ENCODE assay signal across 27 mouse cellular contexts in the genomic region with DNA sequence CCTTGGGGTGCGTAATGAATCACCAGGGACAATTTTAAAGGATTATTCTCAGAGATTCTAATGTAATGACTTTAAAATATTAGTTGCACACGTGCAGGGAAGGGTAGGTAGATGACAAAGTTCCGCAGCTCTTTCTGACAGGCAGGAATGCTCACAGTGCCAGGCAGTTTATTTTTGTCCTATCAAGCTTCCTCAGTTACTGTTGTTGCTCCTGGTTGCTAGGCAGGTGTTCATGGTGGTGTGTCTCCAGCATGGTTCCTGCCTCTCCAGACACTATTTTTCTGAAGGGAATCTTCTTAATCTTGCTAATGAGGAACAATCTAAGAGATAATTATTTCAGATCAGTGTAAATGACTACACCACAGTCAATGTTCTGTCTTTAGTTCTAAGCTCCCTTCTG. TPM values are rescaled to one million over a fixed set of nuclear protein-coding genes. Genes with fewer than 3 reads are reported as not detected.
DNase-seq lines count a peak whose midpoint lies in the region; ATAC-seq and TF ChIP-seq lines count a peak whose summit lies in the region.
"Had no signal": no experiment of that assay in that cellular context is flagged by ENCODE, and none has a peak within 500 bp of the region (broad histone marks: within the 10 kb centered on the region; RNA-seq: fewer than 3 reads in every experiment).

No protein-coding gene starts in this region.

- H3K36me3 ChIP-seq in heart, embryonic 14.5 days (ENCODE audit: control insufficient read depth, insufficient read depth, low read length), result no peaks in the 10 kb centered on the region
- no peaks in the 10 kb centered on the region for H3K36me3 ChIP-seq in heart, postnatal 0 days (replicated peaks; ENCODE audit: control insufficient read depth, insufficient read depth, low read length)
- H3K36me3 ChIP-seq: embryonic facial prominence, embryonic 12.5 days; embryonic facial prominence, embryonic 15.5 days; hindbrain, embryonic 10.5 days; hindbrain, embryonic 13.5 days; intestine, embryonic 15.5 days had no signal

- no peak overlapping the region for H3K27ac ChIP-seq in heart, embryonic 14.5 days (replicated peaks in 1 of 2; ENCODE audit: control insufficient read depth in 1 of 2, insufficient read depth in 1 of 2, low read depth in 2 of 2, low read length in 2 of 2)
- no peak overlapping the region for H3K27ac ChIP-seq in heart, postnatal 0 days (ENCODE audit: low read depth)
- H3K27ac ChIP-seq: embryonic facial prominence, embryonic 12.5 days; embryonic facial prominence, embryonic 15.5 days; hindbrain, embryonic 10.5 days; hindbrain, embryonic 13.5 days; intestine, embryonic 15.5 days had no signal

- intact Hi-C loops in heart, postnatal 36 days (cut with DNase I), result no loop called here

- peak overlapping the region; percentile 21; the same call in 1 of the 2 replicates for H3K4me2 ChIP-seq in heart, embryonic 14.5 days (ENCODE audit: low read length)
- H3K4me2 ChIP-seq in heart, postnatal 0 days (ENCODE audit: low read depth, low read length), result no peak overlapping the region
- H3K4me2 ChIP-seq: embryonic facial prominence, embryonic 12.5 days; embryonic facial prominence, embryonic 15.5 days; heart, embryonic 11.5 days; hindbrain, embryonic 13.5 days; intestine, embryonic 15.5 days had no signal

- peaks cover 0 to 4% of the 10 kb centered on the region in 2 experiments; a peak in 1 of 4 replicates for H3K4me1 ChIP-seq in heart, embryonic 14.5 days (ENCODE audit: control insufficient read depth in 2 of 2, insufficient read depth in 2 of 2, low read length in 2 of 2)
- H3K4me1 ChIP-seq in heart, postnatal 0 days (ENCODE audit: control insufficient read depth, insufficient read depth), result 0 out of 2 replicates have a peak, but pooled peaks cover 3% of the 10 kb centered on the region
- H3K4me1 ChIP-seq: embryonic facial prominence, embryonic 12.5 days; embryonic facial prominence, embryonic 15.5 days; intestine, embryonic 15.5 days had no signal

- no peak for DNase-seq in heart, postnatal 36 days
- DNase-seq in heart, postnatal 0 days (ENCODE audit: low spot score), result peak; percentile 27
- no peak for DNase-seq in heart, postnatal 4 days
- DNase-seq in retina, postnatal 1 day, result peak; percentile 34
- no peak for DNase-seq in retina, embryonic 14.5 days (ENCODE audit: low spot score)
- DNase-seq: adrenal gland, adult 2 months; adrenal gland, postnatal 14 days; cerebellum, adult 11 months; cerebellum, adult 2 months; cerebellum, adult 9-11 months; cerebellum, postnatal 25 days; forebrain, postnatal 0 days; gastrocnemius, postnatal 25 days; heart, adult 18-20 months; kidney, adult 11 months had no signal

- TF ChIP-seq EP300 in heart, postnatal 0 days (IDR thresholded peaks at IDR 0.05; ENCODE audit: low read depth), result no peak

- H3K4me3 ChIP-seq in heart, embryonic 14.5 days (ENCODE audit: control insufficient read depth in 1 of 2, insufficient read depth in 1 of 2, low read depth in 1 of 2, low read length in 2 of 2), result no peak overlapping the region
- no peak overlapping the region for H3K4me3 ChIP-seq in heart, postnatal 0 days (ENCODE audit: low read depth, low read length)
- H3K4me3 ChIP-seq: embryonic facial prominence, embryonic 12.5 days; embryonic facial prominence, embryonic 15.5 days; hindbrain, embryonic 10.5 days; hindbrain, embryonic 13.5 days; intestine, embryonic 15.5 days had no signal

- whole genome bisulfite sequencing in heart, embryonic 14.5 days, result 47% methylated on average over 3 of the region's 3 CpGs
- 38% methylated on average over 3 of the region's 3 CpGs for WGBS in heart, postnatal 0 days

- no peak for TF ChIP-seq CTCF in heart, postnatal 0 days (IDR thresholded peaks at IDR 0.05; ENCODE audit: low read depth)

- H3K9ac ChIP-seq in heart, embryonic 14.5 days (ENCODE audit: low read length), result no peak overlapping the region
- H3K9ac ChIP-seq in heart, postnatal 0 days (replicated peaks; ENCODE audit: low read depth, low read length), result no peak overlapping the region
- H3K9ac ChIP-seq: embryonic facial prominence, embryonic 12.5 days; embryonic facial prominence, embryonic 15.5 days; forebrain, postnatal 0 days; hindbrain, embryonic 13.5 days; intestine, embryonic 15.5 days had no signal

- no peak for ATAC-seq in heart, embryonic 14.5 days (ENCODE audit: insufficient number of reproducible peaks, insufficient read depth, low FRiP score, low read depth)
- peak; percentile 60; the same call in 1 of the 2 replicates for ATAC-seq in heart, postnatal 0 days (ENCODE audit: insufficient read depth, low read depth)
- ATAC-seq: CD4-positive, CD25-positive, alpha-beta regulatory T cell, adult 4 months; forebrain, embryonic 14.5 days; forebrain, postnatal 0 days; hindbrain, embryonic 16.5 days; intestine, embryonic 15.5 days had no signal

- no peaks in the 10 kb centered on the region for H3K27me3 ChIP-seq in heart, embryonic 14.5 days (ENCODE audit: control insufficient read depth, insufficient read depth, low read length)
- no peaks in the 10 kb centered on the region for H3K27me3 ChIP-seq in heart, postnatal 0 days (ENCODE audit: control insufficient read depth, insufficient read depth, low read length)
- H3K27me3 ChIP-seq: embryonic facial prominence, embryonic 12.5 days; embryonic facial prominence, embryonic 15.5 days; hindbrain, embryonic 13.5 days; intestine, embryonic 15.5 days had no signal

- no peaks in the 10 kb centered on the region for H3K9me3 ChIP-seq in heart, embryonic 14.5 days (ENCODE audit: control insufficient read depth, low read length)
- no peaks in the 10 kb centered on the region for H3K9me3 ChIP-seq in heart, postnatal 0 days (replicated peaks; ENCODE audit: control insufficient read depth, low read length)
- H3K9me3 ChIP-seq: embryonic facial prominence, embryonic 12.5 days; embryonic facial prominence, embryonic 15.5 days; hindbrain, embryonic 10.5 days; hindbrain, embryonic 13.5 days; intestine, embryonic 15.5 days had no signal

RNA-seq across cellular contexts. Expression of gene Rgmb, which starts 19.7 kb away (rescaled TPM):
- polyA plus RNA-seq in heart, embryonic 14.5 days (2014; fragmentation: Nextera tagmentation; extraction: Ambion mirVana), result 10.3 and 12.9 TPM in 2 replicates
- 10 to 100 TPM; 27.9 to 29.7 TPM for total RNA-seq in heart, postnatal 36 days (2021)
- total RNA-seq in heart, postnatal 0 days (2014; rRNA removed; ENCODE audit: low replicate concordance), result 15.7 and 26.9 TPM in 2 replicates
- 7.2 and 8.4 TPM in 2 replicates for polyA plus RNA-seq in heart, postnatal 0 days (2015; fragmentation: Nextera tagmentation; extraction: Ambion mirVana)
- 10 to 100 TPM; 18.5 to 22.7 TPM for total RNA-seq in heart, postnatal 4 days (2021)
- total RNA-seq: common myeloid progenitor, adult 5-6 weeks; MEL had no signal

Comparison
In these comparisons a context has a peak if more than half of its experiments do, and no peak if none do; other contexts are left out.
1. DNase-seq: peak in heart, postnatal 0 days (single experiment) and retina, postnatal 1 day (single experiment); none in heart, postnatal 36 days (0 of 2), heart, postnatal 4 days (single experiment) and retina, embryonic 14.5 days (single experiment).